Mouse (Mus musculus): ENCODE results near the gene Etv2.

DNA sequence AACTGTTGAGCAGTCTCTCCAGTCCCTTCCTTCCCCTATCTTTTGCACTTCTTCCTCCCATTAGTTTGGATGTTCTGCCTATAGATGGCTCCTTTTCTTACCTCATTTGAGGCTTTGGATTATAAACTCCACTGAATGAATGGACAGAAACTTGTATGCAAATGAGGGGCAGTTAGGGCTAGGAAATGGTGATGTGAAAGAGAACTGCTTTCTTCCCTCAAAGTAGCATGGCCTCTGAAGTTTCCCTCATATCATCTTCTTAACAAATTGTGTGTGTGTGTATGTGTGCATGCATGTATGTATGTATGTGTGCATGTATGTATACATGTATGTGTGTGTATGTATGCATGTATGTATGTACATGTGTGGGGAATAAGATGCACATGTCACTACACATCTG, 6.6 kb downstream of the Etv2 start:
- TF ChIP-seq CTCF (IDR thresholded peaks at IDR 0.05; ENCODE audit: borderline replicate concordance, insufficient read depth, low read length) (no peak), POLR2A (IDR thresholded peaks at IDR 0.05; ENCODE audit: low read depth, low read length) (no peak)
